ENCODE assay signal across 8 mouse cellular contexts in genomic region chr8:95433124-95433523, GRCm38 (mm10). TPM values are rescaled to one million over a fixed set of nuclear protein-coding genes. Genes with fewer than 3 reads are reported as not detected.
DNase-seq lines count a peak whose midpoint lies in the region; ATAC-seq and TF ChIP-seq lines count a peak whose summit lies in the region.

No protein-coding gene starts in this region.

- peak overlapping the region; percentile 71 for H3K4me2 ChIP-seq in lung, postnatal 0 days (replicated peaks; ENCODE audit: low read depth, low read length)
- peak overlapping the region; percentile 83 for H3K4me2 ChIP-seq in limb, embryonic 14.5 days (replicated peaks; ENCODE audit: low read depth, low read length, severe bottlenecking)
- peak overlapping the region; percentile 75 for H3K4me2 ChIP-seq in stomach, postnatal 0 days (replicated peaks; ENCODE audit: low read depth)

- H3K27me3 ChIP-seq in lung, postnatal 0 days (replicated peaks; ENCODE audit: insufficient read depth, low read length) = no peaks in the 10 kb centered on the region
- H3K27me3 ChIP-seq in limb, embryonic 14.5 days (ENCODE audit: control insufficient read depth, insufficient read depth, low read length) = no peaks in the 10 kb centered on the region
- no peaks in the 10 kb centered on the region for H3K27me3 ChIP-seq in stomach, postnatal 0 days (ENCODE audit: control insufficient read depth, insufficient read depth, low read length)

- WGBS in lung, postnatal 0 days = 52% methylated on average over 4 of the region's 4 CpGs
- 57% methylated on average over 4 of the region's 4 CpGs for WGBS in limb, embryonic 14.5 days
- WGBS in stomach, postnatal 0 days = 48% methylated on average over 4 of the region's 4 CpGs

- TF ChIP-seq POLR2A in limb, embryonic 14.5 days (IDR thresholded peaks at IDR 0.05; ENCODE audit: borderline replicate concordance, extremely low read depth, insufficient read depth, insufficient read length) = no peak

- TF ChIP-seq CTCF in lung, postnatal 0 days (IDR thresholded peaks at IDR 0.05) = no peak
- TF ChIP-seq CTCF in stomach, postnatal 0 days (IDR thresholded peaks at IDR 0.05; ENCODE audit: low read depth) = no peak

- peak; percentile 21 for DNase-seq in adrenal gland, postnatal 10 days
- DNase-seq in adrenal gland, adult 8-10 months = no peak
- DNase-seq in lung, postnatal 0 days (ENCODE audit: low spot score) = no peak
- DNase-seq in lung, postnatal 4 days = no peak
- DNase-seq in limb, embryonic 14.5 days (ENCODE audit: low spot score) = no peak
- DNase-seq in stomach, postnatal 0 days (ENCODE audit: low spot score) = no peak
- no peak for DNase-seq in spleen, postnatal 14 days (ENCODE audit: low spot score in 2 of 2)
- DNase-seq in natural killer cell, adult 2 months (ENCODE audit: low spot score in 2 of 2) = no peak

- TF ChIP-seq EP300 in lung, postnatal 0 days (IDR thresholded peaks at IDR 0.05) = no peak
- TF ChIP-seq EP300 in stomach, postnatal 0 days (optimal IDR thresholded peaks at IDR 0.05) = no peak

- no peaks in the 10 kb centered on the region for H3K9me3 ChIP-seq in lung, postnatal 0 days (ENCODE audit: low read length)
- H3K9me3 ChIP-seq in limb, embryonic 14.5 days (ENCODE audit: control insufficient read depth, low read length) = no peaks in the 10 kb centered on the region
- H3K9me3 ChIP-seq in stomach, postnatal 0 days (ENCODE audit: control insufficient read depth, low read length) = no peaks in the 10 kb centered on the region

- H3K36me3 ChIP-seq in lung, postnatal 0 days (ENCODE audit: insufficient read depth, low read length) = no peaks in the 10 kb centered on the region
- H3K36me3 ChIP-seq in limb, embryonic 14.5 days (ENCODE audit: control insufficient read depth, insufficient read depth, low read length) = no peaks in the 10 kb centered on the region
- no peaks in the 10 kb centered on the region for H3K36me3 ChIP-seq in stomach, postnatal 0 days (ENCODE audit: control insufficient read depth, insufficient read depth, low read length)

- H3K27ac ChIP-seq in lung, postnatal 0 days (ENCODE audit: low read length) = no peak overlapping the region
- H3K27ac ChIP-seq in limb, embryonic 14.5 days (replicated peaks; ENCODE audit: low read depth, low read length) = no peak overlapping the region
- H3K27ac ChIP-seq in stomach, postnatal 0 days (replicated peaks) = peak overlapping the region; percentile 35; the same call in 1 of the 2 replicates

- H3K4me1 ChIP-seq in lung, postnatal 0 days (ENCODE audit: insufficient read depth, low read depth, low read length) = peaks cover 8% of the 10 kb centered on the region; the same call in 1 of the 2 replicates
- peaks cover 32% of the 10 kb centered on the region for H3K4me1 ChIP-seq in limb, embryonic 14.5 days (ENCODE audit: control insufficient read depth, insufficient read depth, low read length)
- H3K4me1 ChIP-seq in stomach, postnatal 0 days (replicated peaks; ENCODE audit: control insufficient read depth, insufficient read depth) = peaks cover 8% of the 10 kb centered on the region

- no peak for ATAC-seq in lung, postnatal 0 days
- no peak for ATAC-seq in limb, embryonic 14.5 days (ENCODE audit: low FRiP score, low read depth)
- no peak for ATAC-seq in stomach, postnatal 0 days (ENCODE audit: low FRiP score, low TSS enrichment)

- no peak overlapping the region for H3K9ac ChIP-seq in lung, postnatal 0 days (replicated peaks; ENCODE audit: low read depth)
- peak overlapping the region; percentile 86 for H3K9ac ChIP-seq in limb, embryonic 14.5 days (ENCODE audit: low read depth, low read length, severe bottlenecking)
- H3K9ac ChIP-seq in stomach, postnatal 0 days (ENCODE audit: low read length) = peak overlapping the region; percentile 53

- H3K4me3 ChIP-seq in lung, postnatal 0 days (ENCODE audit: low read depth, low read length) = no peak overlapping the region; the same call in 1 of the 2 replicates
- H3K4me3 ChIP-seq in limb, embryonic 14.5 days (replicated peaks; ENCODE audit: low read length) = peak overlapping the region; percentile 63
- H3K4me3 ChIP-seq in stomach, postnatal 0 days (ENCODE audit: low read depth, low read length) = peak overlapping the region; percentile 89

RNA-seq across cellular contexts. Expression of gene Cfap20, which starts 1.5 kb away (rescaled TPM):
- total RNA-seq in adrenal gland, postnatal 10 days (2021) = 10 to 100 TPM; 48.4 to 57.7 TPM
- total RNA-seq in adrenal gland, adult 8-10 months (2022) = 10 to 100 TPM; 43.2 to 55.3 (median 49.1) TPM
- polyA plus RNA-seq in lung, postnatal 0 days (2015; fragmentation: Nextera tagmentation; extraction: Ambion mirVana) = 126 and 138 TPM in 2 replicates
- 154 and 161 TPM in 2 replicates for polyA plus RNA-seq in limb, embryonic 14.5 days (2012; rRNA removed)
- 158 and 168 TPM in 2 replicates for polyA plus RNA-seq in limb, embryonic 14.5 days (2014; fragmentation: Nextera tagmentation; extraction: Ambion mirVana)
- 85.5 and 85.7 TPM in 2 replicates for polyA plus RNA-seq in stomach, postnatal 0 days (2015; fragmentation: Nextera tagmentation; extraction: Ambion mirVana)

RNA-seq across cellular contexts. Expression of gene Csnk2a2, which starts 56.7 kb away (rescaled TPM):
- total RNA-seq in adrenal gland, postnatal 10 days (2021) = 10 to 100 TPM; 68.8 to 70.0 TPM
- total RNA-seq in adrenal gland, adult 8-10 months (2022) = 10 to 100 TPM; 55.1 to 93.1 (median 78.1) TPM
- polyA plus RNA-seq in lung, postnatal 0 days (2015; fragmentation: Nextera tagmentation; extraction: Ambion mirVana) = 8.3 and 9.8 TPM in 2 replicates
- polyA plus RNA-seq in limb, embryonic 14.5 days (2012; rRNA removed) = 53.6 and 57.4 TPM in 2 replicates
- 22.5 and 22.6 TPM in 2 replicates for polyA plus RNA-seq in limb, embryonic 14.5 days (2014; fragmentation: Nextera tagmentation; extraction: Ambion mirVana)
- 7.3 and 7.9 TPM in 2 replicates for polyA plus RNA-seq in stomach, postnatal 0 days (2015; fragmentation: Nextera tagmentation; extraction: Ambion mirVana)
